Mouse (Mus musculus): Measurements from ENCODE around the gene Atp2b1. TPM values are rescaled to one million over a fixed set of nuclear protein-coding genes. Genes with fewer than 3 reads are reported as not detected.

The Atp2b1 gene
- polyA plus RNA-seq, 1 experiment from 2014 or later, result 296 TPM

DNA sequence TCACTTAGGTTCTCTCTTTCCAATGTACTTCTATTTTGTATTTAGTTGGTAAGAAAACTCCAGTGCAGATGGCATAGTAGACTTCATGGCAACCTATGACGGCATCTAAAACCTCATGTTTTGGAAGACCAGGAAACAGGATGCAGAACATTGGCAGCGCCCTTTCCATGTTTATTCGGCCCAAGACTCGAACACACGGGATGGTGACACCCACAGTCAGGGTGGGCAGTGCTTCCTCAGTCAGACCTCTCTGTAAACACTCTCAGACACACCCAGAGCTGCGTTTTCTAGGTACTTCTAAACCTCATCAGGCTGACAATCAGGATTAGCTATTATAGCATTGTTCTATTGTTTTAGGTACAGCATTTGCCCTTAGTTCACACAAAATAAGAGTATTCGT is 146.4 kb downstream of the Atp2b1 start:
- Histone ChIP-seq H3K27me3 (ENCODE audit: control insufficient read depth, insufficient read depth, low read length) (no peaks in the 10 kb centered on the region), H3K27ac (no peak overlapping the region), H3K9me3 (ENCODE audit: control insufficient read depth, low read length) (no peaks in the 10 kb centered on the region), H3K4me2 (replicated peaks) (no peak overlapping the region), H3K4me3 (replicated peaks; ENCODE audit: low read length) (no peak overlapping the region), H3K4me1 (replicated peaks; ENCODE audit: control insufficient read depth, insufficient read depth, low read length) (no peaks in the 10 kb centered on the region), H3K36me3 (replicated peaks; ENCODE audit: control insufficient read depth, insufficient read depth) (no peaks in the 10 kb centered on the region), H3K9ac (no peak overlapping the region)
- no peak for DNase-seq (ENCODE audit: low spot score)
- ATAC-seq (ENCODE audit: low FRiP score), result no peak
- WGBS, result 89% methylated on average over 7 of the region's 7 CpGs

DNA sequence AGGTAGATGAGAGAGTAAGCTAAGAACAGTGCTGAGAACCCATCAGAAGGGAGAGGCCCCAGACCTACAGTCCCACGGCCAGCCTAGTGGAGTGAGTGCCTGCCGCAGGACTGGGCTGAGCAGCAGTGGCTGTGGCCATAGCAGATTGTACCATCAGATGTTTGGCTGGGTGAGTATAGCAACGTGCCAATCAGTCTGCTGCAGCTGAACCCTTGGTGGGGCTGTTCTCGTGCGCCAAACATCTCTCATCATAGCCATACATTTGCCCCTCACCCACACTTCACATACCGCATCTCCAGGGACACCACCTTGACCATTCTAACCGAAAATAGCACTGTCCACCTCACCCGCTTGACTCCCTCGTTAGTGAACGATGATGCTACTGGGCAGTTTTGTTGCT is 147.2 kb downstream of the Atp2b1 start:
- no peak overlapping the region for H3K4me2 ChIP-seq (replicated peaks)
- 92% methylated on average over 10 of the region's 10 CpGs for WGBS

DNA sequence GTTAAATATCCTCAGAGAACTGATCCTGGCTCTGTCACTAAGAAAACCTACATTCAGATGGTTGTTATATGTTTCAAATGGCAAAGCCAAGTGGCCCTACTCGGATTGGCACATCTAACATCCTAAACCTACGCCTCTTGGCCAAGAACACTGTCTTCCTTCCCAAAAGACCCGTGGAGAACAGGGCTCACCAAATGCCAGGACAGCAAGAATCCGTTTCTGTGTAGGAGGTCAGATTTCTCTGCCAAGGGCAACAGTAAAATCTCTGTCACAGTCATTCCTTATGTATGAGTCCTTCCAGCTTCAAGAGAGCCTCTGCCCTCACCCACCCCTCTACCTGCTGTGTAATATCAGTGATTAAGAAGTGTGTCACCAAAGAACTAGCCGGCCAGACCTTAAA is 148.3 kb downstream of the Atp2b1 start:
- Histone ChIP-seq H3K4me3 (replicated peaks; ENCODE audit: low read length) (no peak overlapping the region), H3K4me1 (replicated peaks; ENCODE audit: control insufficient read depth, insufficient read depth, low read length) (no peaks in the 10 kb centered on the region), H3K27ac (no peak overlapping the region), H3K9ac (no peak overlapping the region), H3K4me2 (replicated peaks) (no peak overlapping the region), H3K27me3 (ENCODE audit: control insufficient read depth, insufficient read depth, low read length) (no peaks in the 10 kb centered on the region), H3K9me3 (ENCODE audit: control insufficient read depth, low read length) (no peaks in the 10 kb centered on the region), H3K36me3 (replicated peaks; ENCODE audit: control insufficient read depth, insufficient read depth) (no peaks in the 10 kb centered on the region)
- ATAC-seq (ENCODE audit: low FRiP score) (no peak), DNase-seq (ENCODE audit: low spot score) (no peak)
- WGBS, result 84% methylated on average over 5 of the region's 5 CpGs

More for the DNA sequence above, 147.2 kb downstream of the Atp2b1 start:
- H3K9me3 ChIP-seq (ENCODE audit: control insufficient read depth, low read length), result no peaks in the 10 kb centered on the region
- H3K27me3 ChIP-seq (ENCODE audit: control insufficient read depth, insufficient read depth, low read length), result no peaks in the 10 kb centered on the region
- H3K9ac ChIP-seq, result no peak overlapping the region
- DNase-seq (ENCODE audit: low spot score) (no peak), ATAC-seq (ENCODE audit: low FRiP score) (no peak)
- no peaks in the 10 kb centered on the region for H3K36me3 ChIP-seq (replicated peaks; ENCODE audit: control insufficient read depth, insufficient read depth)
- H3K27ac ChIP-seq, result no peak overlapping the region
- H3K4me1 ChIP-seq (replicated peaks; ENCODE audit: control insufficient read depth, insufficient read depth, low read length), result no peaks in the 10 kb centered on the region
- no peak overlapping the region for H3K4me3 ChIP-seq (replicated peaks; ENCODE audit: low read length)

Other genes starting within 250 kb of the Atp2b1 start
- gene Poc1b, start 192.6 kb downstream of the Atp2b1 start, polyA plus RNA-seq (2014; fragmentation: Nextera tagmentation; extraction: Ambion mirVana), result 12.5 and 17.3 TPM in 2 replicates
- 4.5 and 4.7 TPM in 2 replicates for gene Galnt4, start 193.8 kb downstream of the Atp2b1 start, polyA plus RNA-seq (2014; fragmentation: Nextera tagmentation; extraction: Ambion mirVana)
- not detected in 2 replicates for gene Phxr2, start 211.9 kb downstream of the Atp2b1 start, polyA plus RNA-seq (2014; fragmentation: Nextera tagmentation; extraction: Ambion mirVana)

All from hindbrain, embryonic 14.5 days (tissue).